Mouse (Mus musculus) granulocyte monocyte progenitor cell, adult 5-6 weeks (primary cell): ENCODE measurements around the gene Tlnrd1. TPM values are rescaled to one million over a fixed set of nuclear protein-coding genes. Genes with fewer than 3 reads are reported as not detected.
"Not testable (repeated sequence)": the region's sequence is repeated elsewhere in the genome, so short reads cannot be mapped to it uniquely, and the experiment has no call there.

Experiments used
- ATAC-seq: replicated peaks from 2 replicates; pipeline ENCODE4 v1.8.0; 2016; ENCODE audit warnings: mild to moderate bottlenecking, moderate TSS enrichment, inconsistent platforms; ENCODE audit not compliant: poor library complexity, severe bottlenecking
- total RNA-seq, 2 experiments: library from RNA; stranded (forward) in 1 of 2; stranded (reverse) in 1 of 2; fragments of 200-712, 200-1000 nt in 1 of 2; fragments of >200 nt in 1 of 2; fragmentation: Nextera tagmentation in 1 of 2; gene quantifications; 2 replicates each; pipeline ENCODE4 v1.2.3; 2014 to 2017

Gene Tlnrd1
- total RNA-seq (2014; fragmentation: Nextera tagmentation) = 4.9 and 5.8 TPM in 2 replicates
- total RNA-seq (2017) = 5.6 and 6.4 TPM in 2 replicates

GRCm38 (mm10) chr7:83884021-83884658 is at the start of gene Tlnrd1, which contains the start of gene Mesd:
Gene Tlnrd1, minus strand, starts transcription at chr7:83884305.
Gene Mesd, plus strand, starts transcription at chr7:83884466.
- ATAC-seq = peak; percentile 83

- no peak for ATAC-seq
These were observed 37.5 kb upstream of the Tlnrd1 start for GRCm38 (mm10) chr7:83921637-83922036.

GRCm38 (mm10) chr7:83920241-83920640 is 36.1 kb upstream of the Tlnrd1 start:
- no peak for ATAC-seq

DNA sequence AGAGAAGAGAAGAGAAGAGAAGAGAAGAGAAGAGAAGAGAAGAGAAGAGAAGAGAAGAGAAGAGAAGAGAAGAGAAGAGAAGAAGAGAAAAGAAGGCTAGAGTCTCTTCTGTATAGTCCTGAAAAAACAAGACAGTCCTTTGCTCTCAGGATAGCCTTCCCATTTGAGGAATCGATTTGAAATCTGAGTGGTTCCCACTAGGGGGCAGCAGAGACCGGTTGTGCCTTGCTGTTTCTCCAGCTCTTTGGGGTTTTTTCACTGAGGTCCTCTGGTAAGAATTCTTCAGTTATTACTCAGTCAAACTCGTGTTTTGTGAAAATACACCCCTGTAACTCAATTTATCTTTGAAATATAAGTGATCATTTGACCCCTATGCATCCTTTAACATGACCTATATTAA is 30.5 kb upstream of the Tlnrd1 start:
- ATAC-seq = peak; percentile 81

GRCm38 (mm10) chr7:83913995-83914394 is 29.9 kb upstream of the Tlnrd1 start:
- no peak for ATAC-seq

GRCm38 (mm10) chr7:83913405-83913932 is 29.4 kb upstream of the Tlnrd1 start:
- ATAC-seq = no peak

- peak; percentile 78 for ATAC-seq
These were observed 27.8 kb upstream of the Tlnrd1 start for GRCm38 (mm10) chr7:83911909-83912308.

DNA sequence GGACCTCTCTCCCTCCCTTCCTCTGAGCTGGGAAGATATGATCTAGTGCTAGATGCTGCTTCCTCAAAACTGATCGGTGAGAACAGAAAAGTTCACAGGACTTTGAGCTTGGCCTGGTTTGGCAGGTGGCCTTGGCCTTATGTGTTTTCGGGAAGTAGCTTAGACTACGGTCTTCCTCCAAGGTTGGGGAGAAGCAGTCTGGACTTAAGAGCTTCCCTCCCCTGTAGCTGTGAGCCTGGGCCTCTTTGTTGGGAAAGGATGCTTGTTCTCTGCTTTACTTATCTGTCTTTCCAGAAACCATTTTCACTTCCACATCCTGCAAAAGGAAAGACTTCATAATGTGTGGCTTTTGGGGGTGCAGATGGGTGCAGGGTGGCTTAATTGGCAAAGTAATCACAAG is 20.7 kb upstream of the Tlnrd1 start:
- ATAC-seq = peak; percentile 90

GRCm38 (mm10) chr7:83902296-83903145 is 18.4 kb upstream of the Tlnrd1 start:
- no peak for ATAC-seq

DNA sequence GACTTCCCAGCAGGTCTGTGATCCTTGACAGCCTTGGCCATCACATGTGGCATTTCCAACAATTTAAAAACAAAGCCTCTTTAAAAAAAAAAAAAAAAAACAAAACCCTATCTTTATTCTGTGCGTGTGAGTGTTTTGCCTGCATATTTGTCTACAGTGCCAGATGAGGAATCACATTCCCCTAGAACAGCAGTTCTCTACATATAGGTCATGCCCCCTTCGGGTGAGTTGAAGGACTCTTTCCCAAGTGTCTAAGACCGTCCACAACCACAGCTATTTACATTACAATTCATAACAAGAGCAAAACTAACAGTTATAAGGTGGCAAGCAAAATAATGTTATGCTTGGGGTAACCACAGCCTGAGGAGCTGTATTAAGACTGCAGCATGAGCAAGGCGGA is 17.3 kb upstream of the Tlnrd1 start:
- ATAC-seq = no peak

GRCm38 (mm10) chr7:83900519-83900918 is 16.4 kb upstream of the Tlnrd1 start:
- ATAC-seq = no peak

- ATAC-seq = no peak
These were observed 14.2 kb upstream of the Tlnrd1 start for GRCm38 (mm10) chr7:83898267-83898666.

DNA sequence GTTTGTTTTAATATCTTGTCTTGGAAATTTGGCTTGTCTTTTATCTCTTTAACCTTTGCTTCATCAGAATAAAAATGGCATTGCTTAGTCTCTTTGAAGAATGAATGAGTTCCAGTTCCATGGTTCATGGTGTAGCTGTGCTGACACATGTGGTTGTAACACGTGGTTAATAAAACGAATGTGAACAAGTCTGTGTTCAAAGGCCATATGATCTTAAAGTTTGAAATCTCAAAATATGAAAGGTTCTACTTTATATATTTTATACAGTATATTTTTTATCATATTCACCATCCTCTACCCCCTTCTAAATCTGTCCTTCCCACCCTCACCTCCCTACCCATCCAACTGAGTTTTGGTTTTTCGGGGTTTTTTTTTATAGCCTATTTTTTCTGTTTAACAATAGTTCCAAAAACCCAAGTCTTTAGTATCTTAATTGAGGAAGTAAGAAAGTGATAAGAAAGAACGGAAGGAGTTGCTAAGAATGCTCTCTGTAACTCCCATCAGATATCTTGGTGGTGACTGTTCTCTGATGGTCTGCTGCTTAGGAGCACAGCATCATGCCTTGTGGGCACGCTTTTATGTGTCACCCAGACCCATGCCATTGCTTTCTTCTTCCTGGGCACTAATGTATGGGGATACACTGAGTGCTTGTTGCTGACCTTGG is 12.1 kb upstream of the Tlnrd1 start:
- ATAC-seq = no peak

GRCm38 (mm10) chr7:83894348-83894747 is 10.2 kb upstream of the Tlnrd1 start:
- no peak for ATAC-seq

DNA sequence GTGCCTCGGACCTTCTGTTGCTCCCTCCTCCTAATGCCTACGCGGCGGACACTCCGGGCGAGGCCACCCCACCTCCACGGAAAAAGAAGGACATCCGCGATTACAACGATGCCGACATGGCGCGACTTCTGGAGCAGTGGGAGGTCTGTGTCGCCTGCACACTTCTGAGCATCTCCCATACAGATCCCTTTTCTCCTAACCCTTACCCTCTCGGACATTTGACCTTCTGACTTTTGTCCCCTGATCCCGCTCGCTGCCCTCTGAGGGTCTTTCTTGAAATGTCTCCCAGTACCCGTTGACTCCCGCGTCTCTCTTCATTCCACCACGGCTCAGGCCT is 8.2 kb upstream of the Tlnrd1 start:
- no peak for ATAC-seq

DNA sequence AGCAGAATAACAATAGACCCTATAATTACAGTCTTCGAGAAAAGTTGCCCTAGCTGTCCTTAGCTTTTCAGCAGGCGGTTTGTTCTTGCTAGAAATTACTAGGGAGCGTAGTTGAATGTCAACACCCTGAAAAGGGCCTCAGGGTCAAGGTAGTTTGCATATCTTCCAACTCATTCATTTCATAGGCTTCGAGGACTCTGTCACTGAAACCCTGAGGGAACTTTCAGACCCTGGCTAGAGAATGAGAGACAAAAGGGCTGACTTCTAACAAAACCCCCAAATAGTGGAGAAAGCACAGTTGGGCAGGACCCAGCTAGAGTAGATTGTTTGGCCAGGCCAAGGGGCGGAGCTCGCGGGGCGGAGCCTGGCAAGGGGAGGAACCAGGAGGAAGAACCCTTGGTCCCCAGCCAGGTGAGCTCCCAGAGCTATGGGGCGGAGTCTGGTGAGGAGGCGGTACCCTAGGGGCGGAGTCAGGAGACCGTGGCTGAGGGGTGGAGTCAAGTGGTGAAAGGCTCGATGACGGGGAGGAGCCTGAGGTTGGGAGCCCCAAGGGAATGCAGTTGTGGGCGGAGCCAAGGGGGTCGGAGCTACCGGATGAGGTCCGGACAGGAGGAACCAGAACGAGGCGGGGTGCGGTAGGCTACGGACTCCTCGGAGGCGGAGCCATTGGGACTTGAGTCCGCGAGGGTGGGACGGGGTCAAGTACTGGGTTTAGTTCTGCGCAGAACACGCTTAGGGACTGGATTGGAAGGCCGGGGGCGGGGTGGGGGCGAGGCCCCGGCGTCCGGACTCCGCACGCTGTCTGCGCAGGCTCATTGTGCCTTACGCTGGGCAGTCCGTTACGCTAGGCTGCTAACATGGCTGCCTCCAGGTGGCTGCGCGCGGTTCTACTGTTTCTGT is 7.6 kb upstream of the Tlnrd1 start:
- ATAC-seq = peak; percentile 90

GRCm38 (mm10) chr7:83889946-83890345 is 5.8 kb upstream of the Tlnrd1 start:
- ATAC-seq = not testable (repeated sequence)

DNA sequence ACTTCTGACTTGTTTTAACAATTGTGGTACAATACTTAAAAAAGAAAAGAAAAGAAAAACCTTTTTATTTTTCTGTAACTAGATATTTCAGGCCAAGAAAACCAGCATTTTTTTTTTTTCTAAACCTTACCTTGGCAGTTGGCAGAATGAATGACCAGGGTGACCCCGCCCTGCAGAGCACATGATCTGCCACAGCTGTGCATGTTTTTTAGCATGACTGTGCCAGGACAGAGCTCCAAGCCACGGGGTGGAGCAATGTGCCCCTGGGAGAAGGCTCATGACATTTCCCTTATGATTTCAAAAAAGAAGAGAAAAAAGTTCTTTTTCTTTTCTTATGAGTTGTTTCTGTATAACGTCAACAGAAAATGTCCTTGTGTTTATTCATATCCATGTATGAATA is 5.3 kb upstream of the Tlnrd1 start:
- ATAC-seq = no peak

DNA sequence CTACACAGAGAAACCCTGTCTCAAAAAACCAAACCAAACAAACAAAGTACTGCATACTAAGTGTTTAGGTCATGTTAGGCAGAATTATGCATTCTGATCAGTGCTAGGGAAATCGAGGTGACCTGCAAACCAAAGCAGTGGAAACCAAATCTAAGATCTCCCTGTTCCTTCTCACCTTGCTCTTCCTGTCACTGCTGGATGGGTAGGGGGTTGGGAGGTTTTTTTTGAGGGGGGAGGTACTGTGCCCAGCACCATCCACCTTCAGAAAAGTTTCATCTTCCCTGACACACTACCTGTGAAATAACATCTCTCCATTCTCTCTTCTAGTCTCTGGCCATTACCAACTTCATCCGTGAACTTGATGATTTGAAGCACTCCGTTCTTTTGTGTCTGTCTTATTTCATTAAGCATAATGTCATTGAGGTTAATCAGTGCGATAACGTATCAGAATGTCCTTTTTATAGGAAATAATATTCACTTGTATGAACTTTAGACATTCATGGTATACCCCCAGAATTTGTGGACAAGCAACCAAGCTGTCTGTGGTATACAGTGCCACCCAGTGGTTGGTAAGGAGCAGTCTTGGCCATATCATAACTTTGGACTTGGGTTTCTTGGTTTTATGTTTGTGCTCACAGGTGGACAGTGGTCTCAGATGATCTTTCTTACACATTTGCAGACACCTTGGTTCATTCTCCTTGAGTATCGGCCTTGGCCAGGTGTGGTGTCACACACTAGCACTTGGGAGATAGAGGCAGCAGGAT is 2.4 kb upstream of the Tlnrd1 start:
- ATAC-seq = no peak
